Mouse (Mus musculus) intestine, embryonic 14.5 days (tissue): ENCODE results near the gene Npcd. TPM values are rescaled to one million over a fixed set of nuclear protein-coding genes. Genes with fewer than 3 reads are reported as not detected.

Source experiments
- ATAC-seq: fragments of 200-750 bp; cut with Nextera tagmentation; replicated peaks from 2 replicates; pipeline ENCODE4 v1.8.0; 2017; ENCODE audit warnings: low read depth, moderate number of reproducible peaks, moderate TSS enrichment, moderate library complexity; ENCODE audit not compliant: low FRiP score, low TSS enrichment
- DNase-seq: peaks from one replicate; pipeline ENCODE4 v3.0.0-alpha.2; 2018; ENCODE audit warnings: low spot score
- H3K27ac ChIP-seq: fragments of 300-500 bp; sonication (generic); 2 replicates; pipeline ENCODE4 v1.5.1; 2014; ENCODE audit warnings: low read depth, mild to moderate bottlenecking, control low read depth
- H3K27me3 ChIP-seq: fragments of 300-500 bp; sonication (generic); replicated peaks from 2 replicates; pipeline ENCODE4 v1.6.1; 2014; ENCODE audit warnings: low read length, control low read depth; ENCODE audit not compliant: control insufficient read depth, insufficient read depth
- H3K36me3 ChIP-seq: fragments of 300-500 bp; sonication (generic); 2 replicates; pipeline ENCODE4 v1.6.1; 2014; ENCODE audit warnings: low read length, control low read depth; ENCODE audit not compliant: control insufficient read depth, insufficient read depth
- H3K4me1 ChIP-seq: fragments of 300-500 bp; sonication (generic); replicated peaks from 2 replicates; pipeline ENCODE4 v1.6.1; 2014; ENCODE audit warnings: low read length, control low read depth, mixed read lengths; ENCODE audit not compliant: control insufficient read depth, insufficient read depth
- H3K4me2 ChIP-seq: fragments of 300-500 bp; sonication (generic); 2 replicates; pipeline ENCODE4 v1.6.1; 2014; ENCODE audit warnings: low read length
- H3K4me3 ChIP-seq: fragments of 300-500 bp; sonication (generic); 2 replicates; pipeline ENCODE4 v1.5.1; 2014; ENCODE audit warnings: low read depth, low read length, control low read depth, mixed read lengths
- H3K9ac ChIP-seq: fragments of 300-500 bp; sonication (generic); 2 replicates; pipeline ENCODE4 v1.6.1; 2014; ENCODE audit warnings: mild to moderate bottlenecking, low read length
- H3K9me3 ChIP-seq: fragments of 300-500 bp; sonication (generic); 2 replicates; pipeline ENCODE4 v1.6.1; 2016; ENCODE audit warnings: low read length, control low read depth; ENCODE audit not compliant: control insufficient read depth
- WGBS: fragments of 180-500 bp; shearing (Covaris S2); extraction: QIAGEN DNeasy Blood & Tissue Kit; methylation state at CpG from one replicate; pipeline ENCODE4 v1.1.7; 2014; 5-methylcytosine and 5-hydroxymethylcytosine counted together
- polyA plus RNA-seq: library from polyadenylated mRNA; unstranded; fragments of >200 nt; fragmentation: Nextera tagmentation; extraction: Ambion mirVana; gene quantifications from 2 replicates; pipeline ENCODE4 v1.2.1, GENCODE M21; 2014

Gene Npcd
- polyA plus RNA-seq, 1 experiment from 2014 or later, result not detected

GRCm38 (mm10) chr15:79802304-79802703 is 31.7 kb downstream of the Npcd start:
- WGBS, result 61% methylated on average over 4 of the region's 4 CpGs
- Histone ChIP-seq H3K4me2 (no peak overlapping the region), H3K27ac (no peak overlapping the region), H3K27me3 (peaks cover 56% of the 10 kb centered on the region), H3K9me3 (no peaks in the 10 kb centered on the region), H3K9ac (no peak overlapping the region), H3K4me3 (no peak overlapping the region), H3K4me1 (no peaks in the 10 kb centered on the region; the same call in 1 of the 2 replicates), H3K36me3 (no peaks in the 10 kb centered on the region)
- no peak for ATAC-seq
- DNase-seq, result no peak

DNA sequence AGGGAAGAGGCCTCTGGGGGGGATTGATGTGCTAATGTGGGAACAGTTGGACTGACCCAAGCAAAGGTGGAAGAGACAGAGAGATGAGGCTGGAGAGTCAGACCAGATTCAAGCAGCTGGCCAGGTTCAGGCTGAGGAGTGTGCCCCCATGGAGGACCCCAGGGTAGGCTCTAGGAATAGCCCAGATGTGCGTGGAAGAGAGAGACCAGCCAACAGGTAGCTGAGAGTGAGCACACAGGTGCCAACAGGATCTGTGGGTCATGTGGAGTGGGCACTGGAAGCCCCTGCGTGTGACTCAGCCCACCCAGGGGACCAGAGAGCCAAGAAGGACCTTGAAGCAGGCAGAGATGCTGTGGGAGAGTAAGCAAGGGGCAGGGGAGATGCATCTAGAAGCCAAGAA is 32.4 kb downstream of the Npcd start:
- Histone ChIP-seq H3K36me3 (no peaks in the 10 kb centered on the region), H3K9me3 (no peaks in the 10 kb centered on the region), H3K4me3 (no peak overlapping the region), H3K27ac (no peak overlapping the region), H3K27me3 (peaks cover 50% of the 10 kb centered on the region), H3K9ac (no peak overlapping the region), H3K4me2 (no peak overlapping the region), H3K4me1 (no peaks in the 10 kb centered on the region; the same call in 1 of the 2 replicates)
- ATAC-seq (no peak), DNase-seq (no peak)
- 75% methylated on average over 2 of the region's 2 CpGs for WGBS

DNA sequence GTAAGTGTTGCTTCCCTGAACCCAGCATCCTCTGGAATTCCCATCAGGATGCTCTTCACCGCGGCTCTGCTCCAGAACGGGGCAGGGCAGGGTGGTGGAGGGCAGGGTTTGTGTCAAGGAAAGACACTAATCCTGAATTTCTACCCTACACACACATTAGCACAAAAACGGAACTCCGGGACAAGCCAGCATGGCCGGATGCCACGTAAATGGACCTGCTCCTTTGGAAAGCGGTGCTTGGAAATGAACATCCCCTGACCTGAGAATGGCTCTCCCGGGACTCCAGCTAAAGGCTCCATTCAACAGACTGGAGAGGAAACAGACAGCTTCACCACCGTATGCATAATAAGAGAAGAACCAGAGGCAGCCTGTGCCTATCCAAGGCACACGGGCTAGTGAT is 33.3 kb downstream of the Npcd start:
- no peaks in the 10 kb centered on the region for H3K9me3 ChIP-seq
- no peaks in the 10 kb centered on the region; the same call in 1 of the 2 replicates for H3K4me1 ChIP-seq
- H3K27ac ChIP-seq, result no peak overlapping the region
- H3K9ac ChIP-seq, result no peak overlapping the region
- no peak overlapping the region for H3K4me2 ChIP-seq
- WGBS, result 59% methylated on average over 11 of the region's 11 CpGs
- H3K4me3 ChIP-seq, result no peak overlapping the region
- H3K36me3 ChIP-seq, result no peaks in the 10 kb centered on the region
- DNase-seq (no peak), ATAC-seq (no peak)
- H3K27me3 ChIP-seq, result peaks cover 41% of the 10 kb centered on the region

DNA sequence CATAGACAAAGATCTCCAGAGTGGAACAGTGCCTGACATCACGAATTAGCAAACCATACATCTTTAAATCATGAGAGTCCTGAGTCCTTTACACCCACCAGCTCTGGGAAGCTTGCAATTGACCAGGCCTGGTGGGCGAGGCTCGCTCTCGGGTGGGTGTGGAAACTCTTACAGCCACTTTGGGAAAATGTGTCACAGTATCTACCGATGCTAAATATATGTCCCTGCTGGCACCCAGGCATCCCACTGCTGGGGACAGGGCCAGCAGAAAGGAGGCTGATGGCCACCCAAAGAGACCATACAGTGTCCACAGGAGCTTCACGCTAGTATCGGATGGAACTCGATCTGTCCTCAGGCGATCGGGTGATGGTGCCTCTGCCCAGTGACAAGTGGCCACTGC is 35.4 kb downstream of the Npcd start:
- H3K4me1 ChIP-seq, result no peaks in the 10 kb centered on the region
- no peak overlapping the region for H3K27ac ChIP-seq
- H3K36me3 ChIP-seq, result no peaks in the 10 kb centered on the region
- H3K27me3 ChIP-seq, result peaks cover 23% of the 10 kb centered on the region
- ATAC-seq, result no peak
- no peak overlapping the region for H3K4me2 ChIP-seq
- H3K4me3 ChIP-seq, result no peak overlapping the region
- 85% methylated on average over 10 of the region's 10 CpGs for WGBS
- no peak for DNase-seq
- H3K9ac ChIP-seq, result no peak overlapping the region
- no peaks in the 10 kb centered on the region for H3K9me3 ChIP-seq

DNA sequence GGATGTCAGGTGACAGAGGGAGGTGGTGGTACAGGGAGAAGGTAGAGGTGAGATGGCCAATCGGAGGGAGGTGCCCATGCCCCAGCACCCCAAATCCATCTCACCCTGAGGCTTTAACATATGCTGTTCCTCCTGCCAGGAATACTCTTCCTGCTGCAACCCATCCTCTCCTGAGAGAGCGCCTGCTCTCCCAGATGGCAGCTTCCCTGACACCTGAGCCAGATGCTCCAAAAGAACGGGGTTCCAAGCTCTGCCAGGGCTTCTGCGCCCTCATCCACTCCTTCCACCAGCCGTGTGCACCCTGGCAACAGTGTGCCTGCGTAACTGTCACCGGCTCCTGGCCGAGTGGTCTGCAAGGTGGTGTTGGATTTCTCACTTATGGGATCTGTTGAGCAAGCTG is 36.4 kb downstream of the Npcd start:
- DNase-seq (no peak), ATAC-seq (no peak)
- no peaks in the 10 kb centered on the region for H3K9me3 ChIP-seq
- 80% methylated on average over 8 of the region's 8 CpGs for WGBS
- H3K27me3 ChIP-seq, result peaks cover 14% of the 10 kb centered on the region
- H3K4me3 ChIP-seq, result no peak overlapping the region
- no peak overlapping the region for H3K9ac ChIP-seq
- no peak overlapping the region for H3K4me2 ChIP-seq
- no peaks in the 10 kb centered on the region for H3K36me3 ChIP-seq
- no peaks in the 10 kb centered on the region for H3K4me1 ChIP-seq
- no peak overlapping the region for H3K27ac ChIP-seq

DNA sequence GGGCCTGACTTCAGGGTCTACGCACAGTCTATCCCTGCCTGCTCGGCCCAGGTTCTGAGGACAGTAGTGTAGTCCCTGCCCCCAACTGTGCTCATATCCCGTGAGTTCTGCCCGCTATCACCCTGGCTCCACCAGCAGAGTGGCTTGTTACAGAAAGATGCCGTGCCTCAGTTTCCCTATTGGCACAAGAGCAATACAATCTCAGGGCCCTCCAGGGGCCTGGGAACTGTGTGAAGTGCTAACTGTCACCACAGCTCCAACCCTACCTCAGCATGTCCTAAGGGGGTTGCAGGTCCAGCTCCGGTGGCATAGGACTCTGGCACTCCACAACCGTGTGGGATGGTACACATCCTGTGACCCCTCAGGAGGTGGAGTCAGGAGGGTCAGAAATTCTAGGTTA is 36.9 kb downstream of the Npcd start:
- Histone ChIP-seq H3K27ac (no peak overlapping the region), H3K4me3 (no peak overlapping the region), H3K9ac (no peak overlapping the region), H3K9me3 (no peaks in the 10 kb centered on the region), H3K4me1 (no peaks in the 10 kb centered on the region), H3K4me2 (no peak overlapping the region), H3K27me3 (peaks cover 8% of the 10 kb centered on the region), H3K36me3 (no peaks in the 10 kb centered on the region)
- DNase-seq (no peak), ATAC-seq (no peak)
- 81% methylated on average over 7 of the region's 7 CpGs for WGBS

GRCm38 (mm10) chr15:79796256-79796655 is 37.8 kb downstream of the Npcd start:
- ATAC-seq, result no peak
- Histone ChIP-seq H3K9me3 (no peaks in the 10 kb centered on the region), H3K27ac (no peak overlapping the region), H3K9ac (no peak overlapping the region), H3K4me1 (no peaks in the 10 kb centered on the region), H3K4me3 (no peak overlapping the region), H3K27me3 (no peaks in the 10 kb centered on the region; the same call in 1 of the 2 replicates), H3K36me3 (no peaks in the 10 kb centered on the region), H3K4me2 (no peak overlapping the region)
- WGBS, result 83% methylated on average over 12 of the region's 12 CpGs
- no peak for DNase-seq

GRCm38 (mm10) chr15:79794173-79794572 is 39.9 kb downstream of the Npcd start:
- Histone ChIP-seq H3K9me3 (no peaks in the 10 kb centered on the region), H3K4me2 (no peak overlapping the region), H3K4me1 (no peaks in the 10 kb centered on the region), H3K9ac (no peak overlapping the region), H3K27ac (no peak overlapping the region), H3K4me3 (no peak overlapping the region), H3K36me3 (no peaks in the 10 kb centered on the region), H3K27me3 (no peaks in the 10 kb centered on the region; the same call in 1 of the 2 replicates)
- WGBS, result 18% methylated on average over 20 of the region's 20 CpGs
- DNase-seq (no peak), ATAC-seq (no peak)

- Histone ChIP-seq H3K36me3 (no peaks in the 10 kb centered on the region), H3K4me3 (no peak overlapping the region), H3K4me1 (no peaks in the 10 kb centered on the region), H3K9me3 (no peaks in the 10 kb centered on the region), H3K9ac (no peak overlapping the region), H3K27me3 (no peaks in the 10 kb centered on the region; the same call in 1 of the 2 replicates), H3K4me2 (no peak overlapping the region), H3K27ac (no peak overlapping the region)
- ATAC-seq (no peak), DNase-seq (no peak)
- WGBS, result 95% methylated on average over 9 of the region's 9 CpGs
These were observed 41.0 kb downstream of the Npcd start for GRCm38 (mm10) chr15:79793076-79793475.
